8 mouse cellular contexts compared by ENCODE assay signal in the genomic region with DNA sequence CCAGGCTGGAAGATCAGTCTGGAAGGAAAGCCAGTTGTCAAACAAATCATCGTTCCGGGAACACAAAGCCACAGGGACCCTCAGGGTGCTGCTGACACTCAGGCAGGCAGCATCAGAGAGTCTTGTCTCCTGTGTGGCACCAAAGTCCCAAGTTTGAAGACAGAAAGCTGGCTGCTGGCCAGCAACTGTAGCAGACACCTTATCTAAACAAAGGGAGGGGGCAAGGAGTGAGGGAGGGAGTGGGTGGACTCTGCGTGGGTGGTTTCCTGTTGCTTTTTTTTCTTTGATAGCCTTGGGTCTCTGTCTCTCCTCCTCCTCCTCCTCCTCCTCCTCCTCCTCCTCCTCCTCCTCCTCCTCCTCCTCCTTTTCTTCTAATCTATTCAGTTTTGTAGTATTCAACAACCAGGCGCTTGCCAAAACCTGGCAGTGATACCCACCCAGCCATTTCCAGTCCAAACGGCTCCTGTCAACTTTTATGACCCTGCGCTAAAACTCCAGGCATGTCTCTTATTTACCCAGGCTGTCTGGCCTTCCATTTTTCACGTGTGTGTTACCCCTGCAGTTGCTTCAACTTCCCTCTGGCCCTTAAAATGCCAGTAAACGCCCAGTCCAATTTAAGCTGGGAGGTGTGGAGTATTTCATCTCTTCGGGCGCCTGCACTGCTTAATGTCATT.
A peak's percentile ranks its signal among the peaks of the same experiment; 100 is the strongest.
DNase-seq lines count a peak whose midpoint lies in the region; ATAC-seq and TF ChIP-seq lines count a peak whose summit lies in the region.
"Had no signal": no experiment of that assay in that cellular context is flagged by ENCODE, and none has a peak within 500 bp of the region (broad histone marks: within the 10 kb centered on the region; RNA-seq: fewer than 3 reads in every experiment).

No protein-coding gene starts in this region.

- ATAC-seq in kidney, embryonic 14.5 days (ENCODE audit: low FRiP score, low TSS enrichment): peak; percentile 65; the same call in 1 of the 2 replicates
- no peak for ATAC-seq in stomach, embryonic 14.5 days (ENCODE audit: insufficient number of reproducible peaks, insufficient read depth, low FRiP score, low read depth)
- no peak for ATAC-seq in stomach, postnatal 0 days (ENCODE audit: low FRiP score, low TSS enrichment)
- peak; percentile 83 for ATAC-seq in common myeloid progenitor, adult 5-6 weeks (replicated peaks; ENCODE audit: low read depth, poor library complexity, severe bottlenecking)

- no peak overlapping the region for H3K4me2 ChIP-seq in kidney, embryonic 14.5 days (replicated peaks; ENCODE audit: low read depth, low read length)
- H3K4me2 ChIP-seq in stomach, embryonic 14.5 days (replicated peaks; ENCODE audit: low read depth, low read length): no peak overlapping the region
- no peak overlapping the region for H3K4me2 ChIP-seq in stomach, postnatal 0 days (replicated peaks; ENCODE audit: low read depth)
- H3K4me2 ChIP-seq: hindbrain, embryonic 13.5 days had no signal

- DNase-seq in kidney, adult 9 months: no peak
- no peak for DNase-seq in stomach, postnatal 0 days (ENCODE audit: low spot score)
- peak; percentile 2 to 8 for DNase-seq in thymus, postnatal 36 days
- DNase-seq in layer of hippocampus, adult 18-20 months (ENCODE audit: low spot score in 2 of 2): no peak

- H3K4me1 ChIP-seq in kidney, embryonic 14.5 days (ENCODE audit: control insufficient read depth, insufficient read depth, low read length): peaks cover 8% of the 10 kb centered on the region; the same call in 1 of the 2 replicates
- H3K4me1 ChIP-seq in stomach, embryonic 14.5 days (ENCODE audit: control insufficient read depth, insufficient read depth, low read length): peaks cover 6% of the 10 kb centered on the region; the same call in 1 of the 2 replicates
- no peaks in the 10 kb centered on the region for H3K4me1 ChIP-seq in stomach, postnatal 0 days (replicated peaks; ENCODE audit: control insufficient read depth, insufficient read depth)

- no peaks in the 10 kb centered on the region for H3K36me3 ChIP-seq in kidney, embryonic 14.5 days (ENCODE audit: control insufficient read depth, insufficient read depth, low read length)
- H3K36me3 ChIP-seq in stomach, embryonic 14.5 days (ENCODE audit: control insufficient read depth, insufficient read depth, low read length): no peaks in the 10 kb centered on the region
- H3K36me3 ChIP-seq in stomach, postnatal 0 days (ENCODE audit: control insufficient read depth, insufficient read depth, low read length): no peaks in the 10 kb centered on the region
- H3K36me3 ChIP-seq: hindbrain, embryonic 13.5 days had no signal

- no peak overlapping the region for H3K9ac ChIP-seq in kidney, embryonic 14.5 days (ENCODE audit: low read depth, low read length)
- no peak overlapping the region for H3K9ac ChIP-seq in stomach, embryonic 14.5 days (replicated peaks; ENCODE audit: low read depth, low read length)
- no peak overlapping the region for H3K9ac ChIP-seq in stomach, postnatal 0 days (ENCODE audit: low read length)
- H3K9ac ChIP-seq: hindbrain, embryonic 13.5 days had no signal

- no peak overlapping the region for H3K27ac ChIP-seq in kidney, embryonic 14.5 days (ENCODE audit: low read depth, low read length)
- 0 out of 2 replicates have a peak overlapping the region, but pooled peaks have one; percentile 6 for H3K27ac ChIP-seq in stomach, embryonic 14.5 days (ENCODE audit: low read length)
- no peak overlapping the region for H3K27ac ChIP-seq in stomach, postnatal 0 days (replicated peaks)

- H3K4me3 ChIP-seq in kidney, embryonic 14.5 days (ENCODE audit: low read length): no peak overlapping the region
- H3K4me3 ChIP-seq in stomach, embryonic 14.5 days (ENCODE audit: low read depth, low read length): no peak overlapping the region
- no peak overlapping the region for H3K4me3 ChIP-seq in stomach, postnatal 0 days (ENCODE audit: low read depth, low read length)
- H3K4me3 ChIP-seq: hindbrain, embryonic 13.5 days had no signal

- no peaks in the 10 kb centered on the region for H3K9me3 ChIP-seq in kidney, embryonic 14.5 days (ENCODE audit: control insufficient read depth, low read length)
- H3K9me3 ChIP-seq in stomach, embryonic 14.5 days (ENCODE audit: control insufficient read depth, low read depth, low read length): no peaks in the 10 kb centered on the region
- H3K9me3 ChIP-seq in stomach, postnatal 0 days (ENCODE audit: control insufficient read depth, low read length): no peaks in the 10 kb centered on the region
- H3K9me3 ChIP-seq: hindbrain, embryonic 13.5 days had no signal

- TF ChIP-seq EP300 in stomach, postnatal 0 days (optimal IDR thresholded peaks at IDR 0.05): no peak

- no peak for TF ChIP-seq CTCF in stomach, postnatal 0 days (IDR thresholded peaks at IDR 0.05; ENCODE audit: low read depth)

- WGBS in kidney, embryonic 14.5 days: 38% methylated on average over 10 of the region's 10 CpGs
- WGBS in stomach, embryonic 14.5 days: 33% methylated on average over 10 of the region's 10 CpGs
- WGBS in stomach, postnatal 0 days: 42% methylated on average over 10 of the region's 10 CpGs

- H3K27me3 ChIP-seq in kidney, embryonic 14.5 days (ENCODE audit: control insufficient read depth, insufficient read depth, low read length): no peaks in the 10 kb centered on the region
- H3K27me3 ChIP-seq in stomach, embryonic 14.5 days (ENCODE audit: control insufficient read depth, insufficient read depth, low read length): no peaks in the 10 kb centered on the region
- no peaks in the 10 kb centered on the region for H3K27me3 ChIP-seq in stomach, postnatal 0 days (ENCODE audit: control insufficient read depth, insufficient read depth, low read length)

Comparison
In these comparisons a context has a peak if more than half of its experiments do, and no peak if none do; other contexts are left out.
1. ATAC-seq: peak in kidney, embryonic 14.5 days (single experiment) and common myeloid progenitor, adult 5-6 weeks (single experiment); none in stomach, embryonic 14.5 days (single experiment) and stomach, postnatal 0 days (single experiment).
2. DNase-seq: peak in thymus, postnatal 36 days (2 of 2); none in kidney, adult 9 months (single experiment), stomach, postnatal 0 days (single experiment) and layer of hippocampus, adult 18-20 months (0 of 2).